Mouse (Mus musculus) right cerebral cortex, adult 2 months (tissue): ENCODE measurements around the gene Traf7.

Experiments
- DNase-seq, 2 experiments: peaks; one replicate each; pipeline ENCODE4 v3.0.0; 2021 to 2022; ENCODE audit warnings: low spot score in 2 of 2

Gene Traf7

DNA sequence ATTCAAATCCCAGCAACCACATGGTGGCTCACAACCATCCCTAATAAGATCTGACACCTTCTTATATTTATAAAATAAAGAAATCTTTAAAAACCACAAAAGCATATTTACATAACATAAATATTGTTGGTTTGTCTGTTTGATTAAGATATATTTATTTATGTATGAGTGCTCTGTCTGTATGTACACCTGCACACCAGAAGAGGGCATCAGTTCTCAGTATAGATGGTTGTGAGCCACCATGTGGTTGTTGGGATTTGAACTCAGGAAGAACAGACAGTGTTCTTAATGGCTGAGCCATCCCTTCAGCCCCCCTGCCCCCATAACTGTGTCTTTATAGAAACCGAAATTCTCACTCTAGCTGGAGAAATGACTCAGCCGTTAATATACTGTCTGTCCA is 17.5 kb upstream of the Traf7 start:
- no peak for DNase-seq

DNA sequence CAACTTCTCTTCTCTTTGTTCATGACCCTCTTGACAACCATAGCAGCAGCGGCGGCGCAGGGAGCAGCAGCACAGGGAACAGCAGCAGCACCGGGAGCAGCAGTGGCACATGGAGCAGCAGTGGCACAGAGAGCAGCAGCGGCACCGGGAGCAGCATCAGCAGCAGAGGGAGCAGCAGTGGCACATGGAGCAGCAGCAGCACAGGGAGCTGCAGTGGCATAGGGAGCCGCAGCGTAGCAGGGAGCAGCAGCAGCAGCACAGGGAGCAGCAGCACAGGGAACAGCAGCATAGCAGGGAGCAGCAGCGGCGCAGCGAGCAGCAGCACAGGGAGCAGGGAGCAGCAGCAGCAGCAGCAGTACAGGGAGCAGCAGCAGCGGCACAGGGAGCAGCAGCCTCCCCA is 16.9 kb upstream of the Traf7 start:
- DNase-seq = no peak

DNA sequence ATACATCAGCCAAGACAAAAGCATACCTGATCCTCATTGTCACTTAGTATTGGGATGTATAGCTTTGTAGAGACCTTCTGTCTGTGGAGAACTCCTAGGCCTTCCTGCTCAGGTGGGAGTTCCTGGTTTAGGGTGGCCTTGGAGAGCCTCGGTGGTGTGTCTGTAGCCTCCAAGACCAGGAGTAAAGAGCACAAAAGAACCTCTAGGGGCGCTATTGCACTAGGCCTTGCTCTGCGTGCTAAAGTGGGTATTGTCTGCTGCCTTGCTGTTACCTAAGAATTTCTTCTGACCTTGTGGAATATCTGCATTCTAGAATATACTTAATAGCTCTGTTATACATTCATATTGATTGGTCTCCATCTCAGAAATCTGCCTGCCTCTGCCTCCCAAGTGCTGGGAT is 12.6 kb upstream of the Traf7 start:
- peak in 1 of 2 experiments; percentile 22 for DNase-seq

DNA sequence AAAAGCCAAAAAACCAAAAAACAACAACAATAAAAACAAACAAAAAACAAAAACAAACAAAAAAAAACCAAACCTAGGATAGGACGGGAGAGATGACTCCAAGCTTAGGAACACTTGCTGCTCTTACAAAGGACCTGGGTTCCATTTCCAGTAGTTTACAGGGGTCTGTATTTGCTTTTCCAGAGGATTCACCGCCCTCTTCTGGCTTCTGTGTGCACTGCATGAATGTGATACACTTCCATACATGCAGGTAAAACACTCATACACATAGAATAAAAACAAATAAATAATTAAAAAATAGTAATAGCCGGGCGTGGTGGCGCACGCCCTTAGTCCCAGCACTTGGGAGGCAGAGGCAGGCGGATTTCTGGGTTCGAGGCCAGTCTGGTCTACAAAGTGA is 11.2 kb upstream of the Traf7 start:
- DNase-seq = peak in 1 of 2 experiments; percentile 77

DNA sequence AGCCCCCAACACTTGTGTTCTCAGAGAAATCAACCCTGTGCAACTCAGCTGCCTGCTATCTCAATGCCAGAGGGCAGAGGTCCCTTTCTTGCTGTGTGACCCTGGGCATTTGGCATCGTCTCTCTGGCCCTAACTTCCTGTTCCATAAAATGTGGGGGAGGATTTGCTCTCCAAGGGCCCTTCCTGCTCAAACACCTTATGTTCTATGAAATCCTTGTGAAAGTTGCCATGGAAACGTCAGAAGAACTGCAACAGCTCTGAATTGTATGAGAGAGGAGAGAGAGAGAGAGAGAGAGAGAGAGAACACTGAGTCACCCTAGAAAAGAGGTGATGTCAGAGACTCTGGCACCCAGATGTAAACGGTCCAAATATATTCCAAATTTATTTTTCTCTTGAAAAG is 9.8 kb upstream of the Traf7 start:
- DNase-seq = peak in 1 of 2 experiments; percentile 34

DNA sequence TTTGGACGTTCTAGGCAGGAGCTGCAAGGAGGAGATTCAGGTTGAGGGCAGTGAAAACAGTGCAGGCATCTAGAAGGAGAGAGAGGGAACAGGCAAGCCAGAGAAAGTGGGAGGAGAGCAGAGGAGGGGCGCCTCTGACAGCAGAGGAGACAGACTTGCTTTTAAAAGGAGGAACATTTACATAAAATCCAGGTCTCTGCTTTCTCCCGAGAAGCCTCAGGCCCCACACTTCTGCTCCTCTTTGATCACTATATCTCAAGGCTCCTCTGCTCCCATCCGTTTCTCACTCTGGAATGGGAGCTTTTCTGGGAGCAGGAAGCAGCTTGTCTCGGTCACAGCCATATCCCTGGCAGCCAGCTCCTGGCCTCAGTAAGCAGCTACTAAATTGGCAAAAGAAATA is 7.6 kb upstream of the Traf7 start:
- peak in 1 of 2 experiments; percentile 42 for DNase-seq

DNA sequence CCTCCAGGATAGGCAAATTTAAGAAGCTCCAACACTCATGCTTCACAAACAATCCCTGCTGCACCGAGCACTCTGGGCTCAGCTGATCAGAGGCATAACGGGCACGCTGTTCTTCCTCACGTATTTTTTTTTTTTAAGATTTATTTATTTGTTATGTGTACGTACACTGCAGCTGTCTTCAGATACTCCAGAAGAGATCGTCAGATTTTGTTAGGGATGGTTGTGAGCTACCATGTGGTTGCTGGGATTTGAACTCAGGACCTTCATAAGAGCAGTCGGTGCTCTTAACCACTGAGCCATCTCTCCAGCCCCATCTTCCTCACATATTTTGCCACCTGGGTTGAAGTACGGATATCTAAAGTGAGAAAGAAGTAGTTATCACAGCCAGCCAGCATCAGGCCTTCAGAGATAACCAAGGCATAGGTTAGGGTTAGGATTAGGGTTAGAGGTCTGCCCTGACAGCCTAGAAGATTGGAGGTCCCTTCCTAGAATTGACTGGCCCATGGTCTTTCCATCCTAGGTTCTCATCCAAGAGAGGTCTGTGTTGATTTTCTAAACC is 6.5 kb upstream of the Traf7 start, which contains the start of gene Rab26:
TSS of gene Rab26 (minus strand) at position 51 of the 559 bp plus-strand sequence.
- DNase-seq = no peak

DNA sequence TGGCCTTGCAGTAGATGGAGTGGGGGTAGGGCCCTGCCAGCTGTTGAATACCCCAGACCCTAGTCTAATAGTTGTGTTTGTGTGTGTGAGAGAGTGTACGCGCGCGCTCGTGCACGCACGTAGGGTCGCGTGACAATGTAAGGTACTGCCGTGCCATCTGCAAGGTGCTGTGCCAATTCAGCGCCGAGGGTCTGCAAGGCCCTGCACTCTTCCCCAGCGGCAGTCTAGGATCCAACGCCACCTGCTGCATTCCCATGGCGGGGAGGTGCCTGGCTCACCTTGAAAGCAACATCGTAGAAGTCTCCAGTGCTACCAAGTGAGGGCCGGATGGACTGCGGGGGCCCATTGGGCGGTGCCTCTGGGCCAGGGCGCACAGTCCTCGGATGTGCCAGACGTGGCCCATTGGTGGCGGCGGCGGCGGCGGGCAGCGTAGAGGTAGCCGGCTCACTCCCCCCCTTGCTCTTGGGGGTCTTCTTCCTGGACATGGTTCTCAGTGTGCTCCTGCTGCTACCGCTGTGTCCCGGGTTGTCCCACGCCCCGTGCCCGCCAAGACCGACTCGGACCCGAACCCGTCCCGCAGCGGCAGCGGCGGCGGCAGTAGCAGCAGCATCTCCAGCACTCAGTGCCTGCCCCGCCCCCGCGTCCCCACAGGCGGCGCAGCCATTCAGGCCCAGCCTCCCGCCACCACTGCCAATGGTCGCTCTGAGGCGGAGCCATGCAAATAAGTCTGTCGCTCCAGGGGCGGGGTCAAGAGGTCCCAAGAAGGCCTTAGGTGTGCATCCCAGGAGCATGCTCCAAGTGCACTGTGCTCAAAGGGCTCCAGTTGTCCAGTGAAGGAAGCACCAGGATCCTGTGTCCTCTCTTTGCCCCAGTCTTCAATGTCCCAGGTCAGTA is 5.6 kb upstream of the Traf7 start:
- DNase-seq = peak; percentile 87 to 91

DNA sequence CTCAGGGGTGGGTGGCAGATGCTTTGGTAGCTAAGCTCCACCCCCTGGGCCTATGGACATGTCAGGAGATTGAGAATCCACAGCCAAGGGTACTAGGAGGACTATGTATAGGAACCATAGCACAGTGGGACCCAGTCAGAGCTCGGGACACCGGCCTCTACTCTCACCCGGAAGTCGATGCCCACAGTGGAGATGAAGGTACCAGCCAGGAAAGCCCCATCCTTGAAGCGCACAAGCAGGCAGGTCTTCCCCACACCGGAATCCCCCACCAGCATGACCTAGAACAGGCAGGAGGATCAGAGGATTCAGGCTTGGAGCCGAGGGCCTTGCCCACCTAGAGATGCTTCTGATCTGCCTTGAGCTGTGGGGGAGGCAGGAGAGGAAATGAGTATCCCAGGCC is 4.3 kb upstream of the Traf7 start:
- DNase-seq = no peak

DNA sequence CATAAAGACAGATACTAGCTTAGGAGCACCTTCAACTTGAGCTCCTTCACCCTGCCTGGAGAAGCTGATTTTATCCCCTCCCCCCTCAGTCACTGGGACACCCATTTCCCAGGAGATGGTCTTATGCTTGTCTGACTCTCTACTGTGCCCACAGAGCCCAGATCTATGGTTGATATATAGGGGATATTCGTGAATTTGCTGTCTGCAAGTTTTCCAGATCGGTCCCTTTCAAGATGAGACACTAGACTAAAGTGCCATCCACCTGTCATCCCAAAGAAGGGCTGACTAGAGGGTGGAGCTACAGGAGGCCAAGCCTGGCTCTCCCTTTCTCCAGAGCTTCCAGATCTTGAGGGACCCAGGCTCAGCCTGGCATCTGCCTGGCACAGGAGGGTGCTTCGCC is 3.3 kb upstream of the Traf7 start:
- no peak for DNase-seq

DNA sequence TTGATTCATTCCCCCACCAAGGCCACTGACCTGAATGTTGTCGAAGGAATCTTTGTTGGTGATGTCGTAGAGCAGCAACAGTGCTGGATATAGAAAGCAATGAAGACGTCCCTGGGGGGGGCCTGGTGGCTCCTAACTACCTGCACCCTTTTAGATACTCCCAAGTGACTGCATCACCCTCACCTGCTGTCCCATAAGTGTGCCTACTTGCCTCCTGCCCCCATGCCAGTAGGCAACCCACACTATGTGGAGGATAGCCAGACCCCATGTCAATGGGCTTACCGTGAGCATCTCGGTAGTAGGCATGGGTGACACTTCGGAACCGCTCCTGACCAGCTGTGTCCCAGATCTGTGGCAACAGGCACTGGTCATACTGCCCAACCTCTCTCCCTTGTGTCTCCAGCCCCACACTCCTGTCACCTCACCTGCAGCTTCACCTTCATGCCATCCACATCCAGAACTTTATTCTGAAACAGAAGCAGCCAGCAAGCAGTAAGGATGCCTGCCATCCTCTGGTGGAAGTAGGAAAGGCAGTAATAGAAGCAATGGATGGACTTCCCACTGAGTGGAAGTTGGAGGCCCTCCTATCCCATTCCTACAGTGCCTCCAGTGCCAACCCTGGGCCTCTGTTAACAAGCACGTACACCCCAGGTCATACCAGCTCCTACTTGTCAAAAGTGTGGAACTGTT is 2.8 kb upstream of the Traf7 start:
- no peak for DNase-seq

DNA sequence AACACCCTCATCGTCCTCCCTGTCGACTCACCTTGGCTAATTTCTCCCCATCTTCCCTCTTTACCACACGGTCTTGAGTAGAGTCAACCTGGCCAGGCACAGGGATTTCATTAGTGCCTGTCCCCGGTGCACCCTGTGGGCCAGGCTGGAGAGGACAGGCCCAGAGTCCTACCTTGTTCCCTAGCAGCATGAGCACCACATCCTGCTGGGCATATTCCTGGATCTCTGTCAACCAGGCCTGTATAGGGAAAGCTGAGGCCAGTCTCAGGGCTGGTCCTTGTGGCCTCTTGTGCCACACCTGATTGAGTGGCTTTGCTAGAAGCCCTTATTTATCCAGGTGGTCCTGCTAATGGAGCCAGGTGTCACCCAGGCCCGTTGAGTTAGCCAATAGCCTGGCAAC is 2.1 kb upstream of the Traf7 start:
- no peak for DNase-seq

DNA sequence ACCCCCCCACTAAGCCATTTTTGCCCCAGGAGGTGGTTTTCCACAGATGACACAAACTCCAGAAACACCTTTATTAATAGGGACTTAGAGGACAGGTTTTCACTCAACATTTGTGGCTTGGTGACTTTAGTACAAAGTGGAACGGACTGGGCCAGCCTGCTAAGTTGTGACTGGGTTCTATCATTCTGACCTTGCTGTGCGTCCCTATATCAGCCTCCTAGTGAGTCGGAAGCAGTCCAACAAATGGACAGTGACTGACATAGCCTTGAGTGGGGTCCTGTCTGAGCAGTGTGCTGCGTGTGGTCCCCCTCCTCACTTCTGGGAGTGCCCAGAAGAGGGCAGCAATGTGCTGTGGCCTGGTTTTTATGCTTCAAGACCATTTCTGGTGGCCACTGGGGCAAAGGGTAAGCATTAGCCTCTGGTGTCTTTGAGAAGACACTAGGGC is 1.3 kb upstream of the Traf7 start:
- peak in 1 of 2 experiments; percentile 69 for DNase-seq

DNA sequence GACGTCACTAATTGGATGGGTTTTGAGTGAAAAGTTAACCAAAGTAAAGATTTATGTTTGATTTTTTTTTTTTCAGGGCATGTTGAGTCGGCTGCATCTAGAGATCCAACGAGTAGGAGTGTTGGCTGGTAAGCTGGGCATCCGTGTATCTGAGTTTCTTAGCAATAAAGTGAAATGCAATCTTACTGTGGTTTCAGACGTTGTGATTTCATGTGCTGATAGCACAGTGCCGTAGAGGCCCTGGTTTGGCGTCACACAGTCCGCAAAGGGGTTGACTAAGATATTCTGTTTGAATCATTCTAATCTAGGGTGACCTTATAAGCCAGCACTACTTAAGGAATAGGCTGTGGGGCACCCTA is 801 bp upstream of the Traf7 start:
- no peak for DNase-seq

DNA sequence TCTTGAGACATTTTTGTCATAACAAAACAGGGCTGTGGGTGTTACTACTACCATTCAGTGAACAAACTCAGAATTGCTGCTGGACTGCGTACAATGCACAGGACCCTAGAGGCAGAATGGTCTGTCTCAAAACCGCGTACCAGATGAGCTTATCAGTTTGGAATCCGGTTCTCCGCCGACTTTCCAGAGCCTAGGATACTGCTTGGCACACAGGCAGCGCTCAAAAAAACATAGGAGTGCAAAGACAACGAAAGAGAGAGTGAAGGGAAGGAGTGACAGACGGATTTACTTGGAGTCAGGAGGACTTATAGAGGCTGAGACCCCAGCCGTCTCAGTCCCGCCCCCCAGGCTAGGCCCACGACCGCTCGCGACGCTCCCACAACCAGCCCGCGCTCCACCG is 423 bp downstream of the Traf7 start:
- DNase-seq = no peak

DNA sequence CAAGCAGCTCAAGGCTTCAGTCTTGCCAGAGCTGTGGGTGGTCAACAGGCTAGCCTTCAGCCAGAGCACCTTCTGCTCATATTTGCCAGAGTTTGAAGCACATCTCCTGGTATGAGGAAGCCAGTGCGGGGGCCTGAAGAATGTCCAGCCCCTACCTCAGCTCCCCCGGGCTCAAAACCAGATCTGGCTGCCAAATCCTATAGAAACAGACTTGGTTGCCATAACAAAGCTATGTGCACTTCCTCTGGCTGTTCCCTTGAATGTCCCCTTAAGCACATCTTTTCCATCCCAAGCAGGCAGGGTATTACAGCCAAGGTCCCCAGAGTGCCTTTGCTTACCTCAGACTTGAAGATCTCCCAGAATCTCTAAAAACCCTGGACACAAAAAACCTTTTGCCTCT is 3.0 kb downstream of the Traf7 start:
- DNase-seq = no peak

DNA sequence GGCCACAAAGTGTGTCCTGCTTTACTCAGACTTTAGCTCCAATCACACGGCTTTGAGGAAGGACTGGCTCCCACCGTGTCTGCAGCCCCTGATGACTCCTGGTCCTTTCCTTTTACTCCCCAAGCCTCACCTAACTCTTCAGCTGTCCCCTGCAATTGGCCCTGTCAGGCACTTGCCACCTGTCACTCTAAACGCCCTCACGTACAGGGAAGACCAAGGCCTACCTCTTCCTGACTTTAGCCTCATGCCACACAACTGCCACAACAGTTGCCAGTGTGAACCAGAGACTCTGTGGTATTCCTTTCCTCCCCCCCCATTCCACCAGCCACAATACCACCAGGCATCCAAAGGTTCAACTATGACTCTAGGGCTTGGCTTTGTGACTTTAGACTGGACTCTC is 7.3 kb downstream of the Traf7 start:
- no peak for DNase-seq

DNA sequence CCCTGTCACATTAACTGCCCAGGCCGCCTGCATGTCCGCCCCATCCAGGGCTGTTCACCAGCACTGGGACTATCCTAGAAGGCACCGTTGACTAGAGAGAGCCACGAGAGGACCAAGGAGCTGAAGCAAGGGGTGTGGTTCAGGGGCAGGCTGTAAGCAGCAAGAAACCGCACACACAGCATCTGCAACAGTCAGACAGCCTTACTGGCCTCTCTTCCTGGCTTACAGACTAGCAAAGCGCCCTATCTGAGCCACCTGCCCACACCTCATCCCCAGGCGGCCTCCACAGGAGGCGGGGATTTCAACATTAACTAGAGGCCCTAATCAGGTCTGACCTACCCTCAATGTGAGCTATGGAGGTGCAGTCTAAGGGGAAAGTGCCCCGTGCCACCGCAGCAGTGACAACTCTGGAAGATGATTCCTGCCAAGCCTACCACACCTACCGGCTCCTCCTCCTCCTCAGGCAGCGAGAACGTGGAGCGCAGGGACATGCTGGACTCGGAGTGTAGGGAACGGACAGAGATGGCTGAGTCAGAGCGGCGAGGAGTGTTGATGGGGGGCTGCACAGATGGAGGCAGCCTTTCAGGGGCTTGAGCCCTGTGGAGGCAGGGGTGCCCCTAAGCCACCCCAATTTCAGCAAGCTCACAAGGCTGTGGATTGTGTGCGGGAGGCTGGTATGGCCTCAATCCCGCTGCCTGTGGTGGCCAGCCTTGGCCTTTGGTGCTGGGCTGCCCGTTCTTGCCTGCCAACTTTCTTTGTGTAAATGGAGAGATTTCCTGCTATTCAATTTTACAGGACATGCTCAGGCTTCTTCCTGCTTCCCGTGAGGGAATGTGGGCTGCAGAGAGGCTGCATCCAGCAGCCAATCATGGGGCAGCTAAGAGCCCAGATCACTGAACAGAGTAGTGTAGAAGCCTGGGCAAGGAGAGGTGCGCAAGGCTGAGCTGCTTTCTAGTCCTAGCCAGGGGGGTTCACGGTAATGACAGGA is 13.2 kb downstream of the Traf7 start:
- DNase-seq = no peak

DNA sequence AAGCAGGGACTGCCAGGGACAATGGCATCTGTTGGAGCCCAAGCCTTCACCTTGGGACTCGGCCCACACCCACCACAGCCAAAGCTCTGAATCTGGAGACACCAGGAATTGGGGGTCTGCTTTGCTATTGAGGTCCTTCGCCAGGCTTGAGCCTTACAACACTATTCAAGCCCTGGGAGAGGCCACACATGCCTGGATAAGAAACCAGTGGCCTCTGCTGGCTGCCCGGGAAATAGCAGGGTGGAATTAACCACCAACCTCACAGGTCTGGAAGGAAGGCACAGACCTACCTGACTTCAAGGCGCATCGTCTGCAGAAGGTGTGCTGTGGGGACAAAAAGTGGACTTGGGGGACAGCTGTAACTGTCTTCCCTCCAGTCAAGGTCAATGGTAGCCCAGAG is 14.1 kb downstream of the Traf7 start:
- DNase-seq = peak; percentile 83 to 87

DNA sequence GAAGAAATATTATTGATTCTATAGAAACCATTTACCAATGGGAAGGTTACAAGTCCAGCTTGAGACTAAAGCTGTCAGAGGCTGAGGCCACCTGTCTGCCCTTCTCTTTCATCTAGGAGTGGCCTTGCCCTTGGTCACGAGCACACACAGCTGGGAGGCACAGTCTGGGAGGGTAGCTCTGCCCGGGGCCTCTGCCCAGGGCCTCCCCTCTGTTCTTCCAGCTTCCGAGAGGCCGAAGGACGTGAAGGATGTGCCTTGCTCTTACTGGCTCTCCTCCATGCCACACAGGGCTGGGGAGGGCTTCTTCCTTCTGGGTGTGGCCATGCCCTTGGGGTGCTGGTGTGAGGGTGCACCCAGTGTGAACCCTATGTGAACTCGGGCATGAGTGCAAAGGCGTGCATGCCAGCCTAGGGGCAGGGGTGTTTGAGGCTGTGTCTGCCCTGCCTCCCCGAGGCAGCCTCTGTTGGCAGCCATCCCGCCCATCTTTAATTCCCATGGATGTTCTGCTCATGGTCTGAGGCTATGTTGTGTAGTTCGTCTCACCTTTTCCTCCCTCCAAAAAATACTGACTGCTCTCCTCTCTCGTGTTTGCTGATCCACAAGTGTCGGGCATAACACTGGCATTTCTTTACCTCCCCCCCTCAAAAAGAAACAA is 19.8 kb downstream of the Traf7 start:
- DNase-seq = no peak

DNA sequence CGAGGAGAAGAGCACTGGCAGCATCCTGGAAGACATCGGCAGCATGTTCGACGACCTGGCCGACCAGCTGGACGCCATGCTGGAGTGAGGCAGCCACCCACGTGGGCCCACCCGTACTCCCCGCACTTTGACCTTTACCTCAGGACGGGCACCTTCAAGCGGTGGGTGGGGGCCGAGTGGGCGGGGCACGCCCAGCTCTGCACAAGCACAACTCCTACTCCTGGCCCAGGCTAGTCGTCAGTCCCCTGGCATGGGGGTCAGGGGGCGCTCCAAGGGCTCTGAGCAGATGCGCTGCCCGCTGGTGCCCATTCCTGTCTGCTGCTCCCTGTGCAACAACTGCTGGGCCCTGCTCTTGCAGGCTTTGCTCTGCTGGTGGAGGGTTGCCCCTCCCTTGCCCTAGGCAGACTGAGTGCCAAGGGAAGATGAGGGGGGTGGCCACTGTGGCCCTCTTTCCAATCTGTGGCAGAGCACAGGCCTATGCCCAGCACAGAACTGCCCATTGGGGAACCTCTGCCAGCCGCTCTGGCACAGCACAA is 20.5 kb downstream of the Traf7 start:
- DNase-seq = no peak
